Mouse (Mus musculus): ENCODE measurements around the gene Myef2. TPM values are rescaled to one million over a fixed set of nuclear protein-coding genes. Genes with fewer than 3 reads are reported as not detected.

Myef2 gene
- polyA plus RNA-seq, 1 experiment from 2014 or later = 10.6 TPM

Other genes starting within 250 kb of the Myef2 start
- 5.7 to 13.3 TPM (median 7.9 TPM) in 3 replicates for gene Slc24a5, start 55.5 kb downstream of the Myef2 start, polyA plus RNA-seq (2018)
- gene Ctxn2, start 13.0 kb upstream of the Myef2 start, polyA plus RNA-seq (2018) = not detected in 3 replicates
- not detected in 3 replicates for gene Slc12a1, start 28.8 kb upstream of the Myef2 start, polyA plus RNA-seq (2018)
- gene Dut, start 123.5 kb upstream of the Myef2 start, polyA plus RNA-seq (2018) = 4.8 to 28.4 TPM (median 5.8 TPM) in 3 replicates